Mouse (Mus musculus): ENCODE data around the gene Zfp28.
A peak's percentile ranks its signal among the peaks of the same experiment; 100 is the strongest.
"Not testable (repeated sequence)": the region's sequence is repeated elsewhere in the genome, so short reads cannot be mapped to it uniquely, and the experiment has no call there.

Gene Zfp28

GRCm38 (mm10) chr7:6383044-6383455 is at the start of gene Zfp28:
TSS of gene Zfp28 (plus strand) at chr7:6383295.
- peak; percentile 78 for DNase-seq (ENCODE audit: low read depth)

- no peak for DNase-seq (ENCODE audit: low read depth)
Measured at GRCm38 (mm10) chr7:6339865-6340264, 43.2 kb upstream of the Zfp28 start.

- peak; percentile 32 for DNase-seq (ENCODE audit: low read depth)
Measured at GRCm38 (mm10) chr7:6343501-6344071, 39.5 kb upstream of the Zfp28 start, which contains the start of gene Gm3854. TSS of gene Gm3854 (plus strand) at chr7:6343759.

GRCm38 (mm10) chr7:6344124-6344523 is 39.0 kb upstream of the Zfp28 start:
- no peak for DNase-seq (ENCODE audit: low read depth)

GRCm38 (mm10) chr7:6358121-6358520 is 25.0 kb upstream of the Zfp28 start:
- DNase-seq (ENCODE audit: low read depth), result no peak

GRCm38 (mm10) chr7:6358937-6359590 is 24.0 kb upstream of the Zfp28 start:
- peak; percentile 49 for DNase-seq (ENCODE audit: low read depth)

GRCm38 (mm10) chr7:6360477-6361060 is 22.5 kb upstream of the Zfp28 start:
- DNase-seq (ENCODE audit: low read depth), result no peak

GRCm38 (mm10) chr7:6361756-6362155 is 21.3 kb upstream of the Zfp28 start:
- no peak for DNase-seq (ENCODE audit: low read depth)

- peak; percentile 99 for DNase-seq (ENCODE audit: low read depth)
Measured at GRCm38 (mm10) chr7:6362268-6363046, 20.6 kb upstream of the Zfp28 start.

- DNase-seq (ENCODE audit: low read depth), result no peak
Measured at GRCm38 (mm10) chr7:6363047-6363488, 20.0 kb upstream of the Zfp28 start, which contains the start of gene Zfp78. TSS of gene Zfp78 (plus strand) at chr7:6363280.

- no peak for DNase-seq (ENCODE audit: low read depth)
Measured at GRCm38 (mm10) chr7:6364761-6365160, 18.3 kb upstream of the Zfp28 start.

- DNase-seq (ENCODE audit: low read depth), result no peak
Measured at GRCm38 (mm10) chr7:6367185-6367584, 15.9 kb upstream of the Zfp28 start.

GRCm38 (mm10) chr7:6368146-6368545 is 14.9 kb upstream of the Zfp28 start:
- not testable (repeated sequence) for DNase-seq (ENCODE audit: low read depth)

- no peak for DNase-seq (ENCODE audit: low read depth)
Measured at GRCm38 (mm10) chr7:6369460-6369859, 13.6 kb upstream of the Zfp28 start.

- DNase-seq (ENCODE audit: low read depth), result no peak
Measured at GRCm38 (mm10) chr7:6372993-6373392, 10.1 kb upstream of the Zfp28 start.

GRCm38 (mm10) chr7:6378441-6378840 is 4.7 kb upstream of the Zfp28 start:
- no peak for DNase-seq (ENCODE audit: low read depth)

GRCm38 (mm10) chr7:6381431-6381830 is 1.7 kb upstream of the Zfp28 start:
- no peak for DNase-seq (ENCODE audit: low read depth)

- no peak for DNase-seq (ENCODE audit: low read depth)
Measured at GRCm38 (mm10) chr7:6384011-6384410, 916 bp downstream of the Zfp28 start.

- DNase-seq (ENCODE audit: low read depth), result no peak
Measured at GRCm38 (mm10) chr7:6386995-6387394, 3.9 kb downstream of the Zfp28 start.

GRCm38 (mm10) chr7:6388971-6389370 is 5.9 kb downstream of the Zfp28 start:
- DNase-seq (ENCODE audit: low read depth), result no peak

GRCm38 (mm10) chr7:6389449-6389848 is 6.4 kb downstream of the Zfp28 start:
- no peak for DNase-seq (ENCODE audit: low read depth)
